Mouse (Mus musculus) lung, embryonic 14.5 days (tissue): Measurements from ENCODE around the gene Pex11g. TPM values are rescaled to one million over a fixed set of nuclear protein-coding genes. Genes with fewer than 3 reads are reported as not detected.

Source experiments
- ATAC-seq: fragments of 200-750 bp; cut with Nextera tagmentation; 2 replicates; pipeline ENCODE4 v1.8.0; 2017; ENCODE audit warnings: mild to moderate bottlenecking, moderate TSS enrichment, moderate library complexity; ENCODE audit not compliant: insufficient read depth
- DNase-seq: peaks from one replicate; pipeline ENCODE4 v3.0.0-alpha.2; 2015
- H3K27ac ChIP-seq: fragments of 300-500 bp; sonication (generic); 2 replicates; pipeline ENCODE4 v1.5.1; 2014; ENCODE audit warnings: low read depth, mild to moderate bottlenecking, moderate library complexity
- H3K27me3 ChIP-seq: fragments of 300-500 bp; sonication (generic); 2 replicates; pipeline ENCODE4 v1.6.1; 2014; ENCODE audit warnings: low read length, control low read depth; ENCODE audit not compliant: insufficient read depth
- H3K36me3 ChIP-seq: fragments of 300-500 bp; sonication (generic); 2 replicates; pipeline ENCODE4 v1.6.1; 2014; ENCODE audit warnings: control low read depth; ENCODE audit not compliant: insufficient read depth
- H3K4me1 ChIP-seq: fragments of 300-500 bp; sonication (generic); 2 replicates; pipeline ENCODE4 v1.6.1; 2014; ENCODE audit warnings: antibody characterized with exemption, control low read depth; ENCODE audit not compliant: insufficient read depth
- H3K4me2 ChIP-seq: fragments of 300-500 bp; sonication (generic); 2 replicates; pipeline ENCODE4 v1.6.1; 2014; ENCODE audit warnings: mild to moderate bottlenecking
- H3K4me3 ChIP-seq: fragments of 300-500 bp; sonication (generic); 2 replicates; pipeline ENCODE4 v1.5.1; 2014; ENCODE audit warnings: low read depth, low read length
- H3K9ac ChIP-seq: fragments of 300-500 bp; sonication (generic); 2 replicates; pipeline ENCODE4 v1.6.1; 2014
- H3K9me3 ChIP-seq: fragments of 300-500 bp; sonication (generic); 2 replicates; pipeline ENCODE4 v1.6.1; 2016; ENCODE audit warnings: low read depth, low read length, control low read depth
- CTCF ChIP-seq: IDR thresholded peaks from 2 replicates; pipeline ENCODE4 v1.5.1; 2016; ENCODE audit warnings: antibody characterized with exemption, low read depth
- WGBS: fragments of 180-500 bp; shearing (Covaris S2); extraction: QIAGEN DNeasy Blood & Tissue Kit; methylation state at CpG from one replicate; pipeline ENCODE4 v1.1.7; 2014; 5-methylcytosine and 5-hydroxymethylcytosine counted together
- polyA plus RNA-seq: library from polyadenylated mRNA; unstranded; fragments of >200 nt; fragmentation: Nextera tagmentation; extraction: Ambion mirVana; gene quantifications from 2 replicates; pipeline ENCODE4 v1.2.1, GENCODE M21; 2014

The Pex11g gene
- polyA plus RNA-seq, 1 experiment from 2014 or later = 3.9 TPM

DNA sequence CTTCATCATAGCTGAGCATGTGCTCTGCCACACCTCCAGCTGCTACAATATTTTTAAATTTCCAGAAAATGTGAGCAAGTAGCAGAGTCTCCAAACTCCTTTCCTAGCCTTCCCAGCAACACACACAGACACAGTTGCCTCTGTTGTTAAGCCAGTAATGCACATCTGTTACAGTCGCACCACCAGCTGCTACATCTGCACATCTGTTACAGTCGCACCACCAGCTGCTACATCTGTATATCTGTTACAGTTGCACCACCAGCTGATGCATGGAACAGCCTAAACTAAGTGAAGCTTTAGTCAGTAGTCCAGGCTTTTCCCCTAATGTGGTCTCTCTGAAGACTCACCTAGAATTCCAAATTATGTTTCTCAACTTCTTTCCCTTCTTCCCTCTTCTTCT is 39.1 kb downstream of the Pex11g start:
- no peaks in the 10 kb centered on the region for H3K9me3 ChIP-seq
- H3K9ac ChIP-seq = no peak overlapping the region
- 0 out of 2 replicates have a peak, but pooled peaks cover 3% of the 10 kb centered on the region for H3K4me1 ChIP-seq
- H3K27ac ChIP-seq = no peak overlapping the region
- WGBS = 86% methylated on average over 2 of the region's 2 CpGs
- TF ChIP-seq CTCF = no peak
- no peak overlapping the region for H3K4me3 ChIP-seq
- no peak for ATAC-seq
- H3K27me3 ChIP-seq = no peaks in the 10 kb centered on the region
- DNase-seq = no peak
- no peak overlapping the region for H3K4me2 ChIP-seq
- H3K36me3 ChIP-seq = peaks cover 30% of the 10 kb centered on the region; the same call in 1 of the 2 replicates

DNA sequence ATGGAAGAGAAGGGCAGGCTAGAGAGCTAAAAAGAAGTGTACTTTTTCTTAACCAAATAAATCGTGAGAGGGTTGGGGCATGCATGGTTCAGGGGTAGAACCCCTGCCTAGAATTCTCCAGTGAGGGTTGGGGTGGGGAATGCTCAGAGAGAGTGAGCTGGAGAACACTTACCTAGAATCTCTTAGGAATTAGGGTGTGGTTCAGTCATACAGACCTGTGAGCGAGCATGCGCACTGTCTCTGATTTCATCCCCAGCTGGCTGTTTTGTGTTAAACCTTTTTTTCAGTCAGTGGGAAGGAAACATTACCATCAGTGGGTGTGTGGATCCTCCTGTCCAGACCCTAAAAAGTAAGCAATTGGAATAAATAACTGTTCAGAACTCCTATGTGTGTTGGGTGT is 41.3 kb downstream of the Pex11g start:
- DNase-seq (no peak), ATAC-seq (no peak)
- 82% methylated on average over 3 of the region's 3 CpGs for WGBS
- Histone ChIP-seq H3K4me2 (no peak overlapping the region), H3K4me3 (no peak overlapping the region), H3K27ac (no peak overlapping the region), H3K4me1 (0 out of 2 replicates have a peak, but pooled peaks cover 3% of the 10 kb centered on the region), H3K9ac (no peak overlapping the region), H3K36me3 (peaks cover 14% of the 10 kb centered on the region; the same call in 1 of the 2 replicates), H3K27me3 (no peaks in the 10 kb centered on the region), H3K9me3 (no peaks in the 10 kb centered on the region)
- TF ChIP-seq CTCF = no peak

GRCm38 (mm10) chr8:3425217-3425616 is 42.3 kb downstream of the Pex11g start:
- Histone ChIP-seq H3K4me3 (no peak overlapping the region), H3K27me3 (no peaks in the 10 kb centered on the region), H3K4me1 (0 out of 2 replicates have a peak, but pooled peaks cover 3% of the 10 kb centered on the region), H3K9ac (no peak overlapping the region), H3K4me2 (no peak overlapping the region), H3K9me3 (no peaks in the 10 kb centered on the region), H3K36me3 (0 out of 2 replicates have a peak, but pooled peaks cover 8% of the 10 kb centered on the region), H3K27ac (no peak overlapping the region)
- no peak for TF ChIP-seq CTCF
- WGBS = 78% methylated on average over 5 of the region's 5 CpGs
- ATAC-seq (no peak), DNase-seq (no peak)

- 0 out of 2 replicates have a peak, but pooled peaks cover 3% of the 10 kb centered on the region for H3K4me1 ChIP-seq
- no peaks in the 10 kb centered on the region for H3K36me3 ChIP-seq
- WGBS = 87% methylated on average over 5 of the region's 5 CpGs
- no peaks in the 10 kb centered on the region for H3K27me3 ChIP-seq
- no peak overlapping the region for H3K4me2 ChIP-seq
- DNase-seq = no peak
- H3K4me3 ChIP-seq = no peak overlapping the region
- no peak overlapping the region for H3K27ac ChIP-seq
- TF ChIP-seq CTCF = no peak
- ATAC-seq = no peak
- no peak overlapping the region for H3K9ac ChIP-seq
- H3K9me3 ChIP-seq = no peaks in the 10 kb centered on the region
Observed at GRCm38 (mm10) chr8:3421507-3421906, 46.0 kb downstream of the Pex11g start.

- Histone ChIP-seq H3K4me2 (no peak overlapping the region), H3K27me3 (no peaks in the 10 kb centered on the region), H3K4me3 (no peak overlapping the region), H3K9me3 (no peaks in the 10 kb centered on the region), H3K4me1 (0 out of 2 replicates have a peak, but pooled peaks cover 1% of the 10 kb centered on the region), H3K27ac (no peak overlapping the region), H3K9ac (no peak overlapping the region), H3K36me3 (no peaks in the 10 kb centered on the region)
- no peak for DNase-seq
- ATAC-seq = no peak
- 66% methylated on average over 10 of the region's 10 CpGs for WGBS
- no peak for TF ChIP-seq CTCF
Observed at GRCm38 (mm10) chr8:3420105-3420706, 47.3 kb downstream of the Pex11g start.

DNA sequence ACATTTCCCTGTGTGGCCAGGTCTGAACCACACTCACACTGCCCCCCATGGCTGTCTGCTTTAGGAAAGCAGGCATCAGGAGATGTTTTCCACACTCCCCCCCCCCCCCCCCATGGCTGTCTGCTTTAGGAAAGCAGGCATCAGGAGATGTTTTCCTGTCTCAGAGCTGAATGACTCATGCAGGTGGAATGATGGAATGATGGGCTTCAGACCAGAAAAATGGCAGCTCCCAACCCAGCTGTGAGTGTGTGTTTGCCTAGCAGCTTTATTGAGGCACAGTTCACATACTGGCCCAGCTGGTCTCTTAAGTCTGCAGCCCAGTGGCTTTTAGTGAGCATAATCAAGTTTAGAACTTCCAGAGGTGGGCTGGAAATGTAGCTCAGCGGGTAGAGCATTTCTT is 49.4 kb downstream of the Pex11g start:
- TF ChIP-seq CTCF = no peak
- DNase-seq = peak; percentile 50
- WGBS = 54% methylated on average over 1 of the region's 1 CpGs
- Histone ChIP-seq H3K4me3 (no peak overlapping the region), H3K4me1 (no peaks in the 10 kb centered on the region), H3K9me3 (no peaks in the 10 kb centered on the region), H3K27ac (no peak overlapping the region; the same call in 1 of the 2 replicates), H3K4me2 (no peak overlapping the region), H3K27me3 (no peaks in the 10 kb centered on the region), H3K9ac (no peak overlapping the region), H3K36me3 (no peaks in the 10 kb centered on the region)
- peak; percentile 48; the same call in 1 of the 2 replicates for ATAC-seq

DNA sequence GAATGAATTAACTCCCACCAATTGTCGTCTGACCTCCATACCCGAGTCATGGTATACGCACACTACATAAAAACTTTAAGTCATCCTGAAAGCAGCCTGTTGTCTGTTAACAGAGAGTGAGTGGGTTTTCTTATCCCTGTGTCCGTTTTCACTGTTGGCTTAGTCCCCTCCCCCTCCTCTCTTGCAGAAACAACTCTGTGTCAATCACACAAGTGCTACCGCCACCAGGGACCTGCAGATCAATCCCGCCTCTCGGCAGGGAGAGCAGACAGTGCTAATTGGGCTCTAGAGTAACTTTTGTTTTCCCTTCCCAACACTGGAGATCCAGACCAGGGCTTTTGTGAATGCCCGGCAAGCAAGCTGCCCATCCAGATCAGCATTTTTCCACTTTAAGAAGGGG is 50.0 kb downstream of the Pex11g start:
- Histone ChIP-seq H3K4me1 (no peaks in the 10 kb centered on the region), H3K27me3 (no peaks in the 10 kb centered on the region), H3K4me3 (no peak overlapping the region), H3K27ac (no peak overlapping the region; the same call in 1 of the 2 replicates), H3K9ac (no peak overlapping the region), H3K36me3 (no peaks in the 10 kb centered on the region), H3K4me2 (no peak overlapping the region), H3K9me3 (no peaks in the 10 kb centered on the region)
- ATAC-seq (no peak), DNase-seq (no peak)
- 15% methylated on average over 8 of the region's 8 CpGs for WGBS
- TF ChIP-seq CTCF = no peak

DNA sequence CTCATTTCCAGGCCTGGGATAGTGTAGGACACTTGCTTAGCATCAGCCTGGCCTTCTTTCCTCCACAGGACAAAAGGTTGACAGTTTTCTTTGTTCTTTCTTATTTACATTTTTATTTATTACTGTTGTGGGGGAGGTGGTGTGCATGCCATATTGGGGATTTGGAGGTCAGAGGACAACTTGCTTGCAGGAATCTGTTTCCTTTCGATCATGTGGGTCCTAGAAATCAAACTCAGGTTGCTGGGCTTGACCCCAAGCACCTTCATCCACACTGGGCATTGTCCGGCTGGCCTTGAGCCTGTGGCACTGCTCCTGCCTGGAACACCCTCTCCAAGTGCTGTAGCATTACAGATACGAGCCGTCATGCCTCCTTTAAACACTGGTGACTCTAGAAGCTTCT is 50.6 kb downstream of the Pex11g start:
- Histone ChIP-seq H3K27ac (no peak overlapping the region), H3K27me3 (no peaks in the 10 kb centered on the region), H3K4me3 (no peak overlapping the region), H3K4me2 (no peak overlapping the region), H3K36me3 (no peaks in the 10 kb centered on the region), H3K4me1 (no peaks in the 10 kb centered on the region), H3K9ac (no peak overlapping the region), H3K9me3 (no peaks in the 10 kb centered on the region)
- DNase-seq (no peak), ATAC-seq (no peak)
- no peak for TF ChIP-seq CTCF
- 52% methylated on average over 4 of the region's 4 CpGs for WGBS
